Mouse (Mus musculus): Measurements from ENCODE around the gene AI413582. TPM values are rescaled to one million over a fixed set of nuclear protein-coding genes. Genes with fewer than 3 reads are reported as not detected.
A peak's percentile ranks its signal among the peaks of the same experiment; 100 is the strongest.

AI413582 gene
- 21.2 and 21.4 TPM in 2 replicates for polyA plus RNA-seq (2015; fragmentation: Nextera tagmentation; extraction: Ambion mirVana)

GRCm38 (mm10) chr17:27565163-27565941 lies at the start of gene AI413582:
TSS of gene AI413582 (minus strand) at chr17:27565756.
- Histone ChIP-seq H3K36me3 (peaks cover 22% of the 10 kb centered on the region), H3K27me3 (no peaks in the 10 kb centered on the region), H3K9ac (peak within 1 kb of the TSS; percentile 78), H3K9me3 (no peaks in the 10 kb centered on the region), H3K4me3 (peak within 1 kb of the TSS; percentile 68), H3K4me2 (peak within 1 kb of the TSS; percentile 94), H3K27ac (peak within 1 kb of the TSS; percentile 39; the same call in 1 of the 2 replicates), H3K4me1 (peaks cover 32% of the 10 kb centered on the region)
- ATAC-seq (ENCODE audit: insufficient number of reproducible peaks, insufficient read depth, low FRiP score, low TSS enrichment, low read depth), result peak; percentile 89
- WGBS, result under 1% methylated on average over 57 of the region's 58 CpGs

- Histone ChIP-seq H3K9me3 (peaks cover 6% of the 10 kb centered on the region), H3K27me3 (no peaks in the 10 kb centered on the region), H3K9ac (peak overlapping the region; percentile 40; the same call in 1 of the 2 replicates), H3K27ac (no peak overlapping the region), H3K36me3 (peaks cover 42% of the 10 kb centered on the region), H3K4me1 (peaks cover 22% of the 10 kb centered on the region), H3K4me3 (no peak overlapping the region), H3K4me2 (no peak overlapping the region)
- 82% methylated on average over 4 of the region's 4 CpGs for WGBS
- ATAC-seq (ENCODE audit: insufficient number of reproducible peaks, insufficient read depth, low FRiP score, low TSS enrichment, low read depth), result no peak
Measured at GRCm38 (mm10) chr17:27613016-27613415, 47.5 kb upstream of the AI413582 start.

- Histone ChIP-seq H3K4me2 (no peak overlapping the region), H3K4me3 (no peak overlapping the region), H3K36me3 (peaks cover 35% of the 10 kb centered on the region), H3K27ac (no peak overlapping the region), H3K27me3 (no peaks in the 10 kb centered on the region), H3K4me1 (peaks cover 22% of the 10 kb centered on the region), H3K9ac (no peak overlapping the region), H3K9me3 (no peaks in the 10 kb centered on the region)
- no peak for ATAC-seq (ENCODE audit: insufficient number of reproducible peaks, insufficient read depth, low FRiP score, low TSS enrichment, low read depth)
- WGBS, result 75% methylated on average over 5 of the region's 5 CpGs
Measured at GRCm38 (mm10) chr17:27611994-27612393, 46.4 kb upstream of the AI413582 start.

- Histone ChIP-seq H3K36me3 (peaks cover 30% of the 10 kb centered on the region), H3K4me1 (peaks cover 22% of the 10 kb centered on the region), H3K27ac (peak overlapping the region; percentile 28; the same call in 1 of the 2 replicates), H3K9ac (no peak overlapping the region), H3K4me2 (no peak overlapping the region), H3K4me3 (no peak overlapping the region), H3K27me3 (no peaks in the 10 kb centered on the region), H3K9me3 (no peaks in the 10 kb centered on the region)
- no peak for ATAC-seq (ENCODE audit: insufficient number of reproducible peaks, insufficient read depth, low FRiP score, low TSS enrichment, low read depth)
- WGBS, result 64% methylated on average over 3 of the region's 3 CpGs
Measured at GRCm38 (mm10) chr17:27611519-27611884, 45.9 kb upstream of the AI413582 start.

- 79% methylated on average over 10 of the region's 10 CpGs for WGBS
- ATAC-seq (ENCODE audit: insufficient number of reproducible peaks, insufficient read depth, low FRiP score, low TSS enrichment, low read depth), result no peak
- no peaks in the 10 kb centered on the region for H3K27me3 ChIP-seq
- no peak overlapping the region for H3K9ac ChIP-seq
- H3K36me3 ChIP-seq, result peaks cover 29% of the 10 kb centered on the region
- H3K4me3 ChIP-seq, result no peak overlapping the region
- H3K4me2 ChIP-seq, result no peak overlapping the region
- peaks cover 25% of the 10 kb centered on the region for H3K4me1 ChIP-seq
- H3K27ac ChIP-seq, result peak overlapping the region; percentile 28; the same call in 1 of the 2 replicates
- H3K9me3 ChIP-seq, result no peaks in the 10 kb centered on the region
Measured at GRCm38 (mm10) chr17:27610679-27611518, 45.3 kb upstream of the AI413582 start.

GRCm38 (mm10) chr17:27609576-27609975 lies 44.0 kb upstream of the AI413582 start:
- Histone ChIP-seq H3K9ac (no peak overlapping the region), H3K4me1 (peaks cover 27% of the 10 kb centered on the region), H3K27ac (no peak overlapping the region), H3K27me3 (no peaks in the 10 kb centered on the region), H3K4me2 (no peak overlapping the region), H3K36me3 (peaks cover 24% of the 10 kb centered on the region), H3K4me3 (no peak overlapping the region), H3K9me3 (no peaks in the 10 kb centered on the region)
- WGBS, result 86% methylated on average over 7 of the region's 7 CpGs
- ATAC-seq (ENCODE audit: insufficient number of reproducible peaks, insufficient read depth, low FRiP score, low TSS enrichment, low read depth), result no peak

- Histone ChIP-seq H3K27me3 (no peaks in the 10 kb centered on the region), H3K27ac (no peak overlapping the region), H3K4me2 (no peak overlapping the region), H3K9me3 (no peaks in the 10 kb centered on the region), H3K4me3 (no peak overlapping the region), H3K36me3 (peaks cover 8% of the 10 kb centered on the region), H3K4me1 (peaks cover 42% of the 10 kb centered on the region), H3K9ac (no peak overlapping the region)
- 81% methylated on average over 21 of the region's 21 CpGs for WGBS
- no peak for ATAC-seq (ENCODE audit: insufficient number of reproducible peaks, insufficient read depth, low FRiP score, low TSS enrichment, low read depth)
Measured at GRCm38 (mm10) chr17:27603522-27604234, 38.1 kb upstream of the AI413582 start.

GRCm38 (mm10) chr17:27603036-27603435 lies 37.5 kb upstream of the AI413582 start:
- Histone ChIP-seq H3K4me2 (no peak overlapping the region), H3K9ac (no peak overlapping the region), H3K4me1 (peaks cover 49% of the 10 kb centered on the region), H3K9me3 (no peaks in the 10 kb centered on the region), H3K36me3 (peaks cover 3% of the 10 kb centered on the region; the same call in 1 of the 2 replicates), H3K27ac (no peak overlapping the region), H3K27me3 (no peaks in the 10 kb centered on the region), H3K4me3 (no peak overlapping the region)
- ATAC-seq (ENCODE audit: insufficient number of reproducible peaks, insufficient read depth, low FRiP score, low TSS enrichment, low read depth), result no peak
- 98% methylated on average over 2 of the region's 2 CpGs for WGBS

- no peaks in the 10 kb centered on the region for H3K27me3 ChIP-seq
- peaks cover 45% of the 10 kb centered on the region for H3K4me1 ChIP-seq
- no peak overlapping the region for H3K9ac ChIP-seq
- no peak overlapping the region for H3K4me2 ChIP-seq
- peaks cover 13% of the 10 kb centered on the region for H3K36me3 ChIP-seq
- H3K27ac ChIP-seq, result no peak overlapping the region
- no peak for ATAC-seq (ENCODE audit: insufficient number of reproducible peaks, insufficient read depth, low FRiP score, low TSS enrichment, low read depth)
- H3K9me3 ChIP-seq, result no peaks in the 10 kb centered on the region
- H3K4me3 ChIP-seq, result no peak overlapping the region
- WGBS, result 73% methylated on average over 5 of the region's 5 CpGs
Measured at GRCm38 (mm10) chr17:27600869-27601268, 35.3 kb upstream of the AI413582 start.

- Histone ChIP-seq H3K36me3 (peaks cover 19% of the 10 kb centered on the region), H3K4me3 (no peak overlapping the region), H3K9me3 (no peaks in the 10 kb centered on the region), H3K27me3 (no peaks in the 10 kb centered on the region), H3K4me2 (no peak overlapping the region), H3K4me1 (peaks cover 43% of the 10 kb centered on the region), H3K9ac (no peak overlapping the region), H3K27ac (peak overlapping the region; percentile 8; the same call in 1 of the 2 replicates)
- WGBS, result 85% methylated on average over 3 of the region's 3 CpGs
- no peak for ATAC-seq (ENCODE audit: insufficient number of reproducible peaks, insufficient read depth, low FRiP score, low TSS enrichment, low read depth)
Measured at GRCm38 (mm10) chr17:27600286-27600685, 34.7 kb upstream of the AI413582 start.
